Mouse (Mus musculus) CH12.LX (cell line): ENCODE measurements around the gene Rpl18. TPM values are rescaled to one million over a fixed set of nuclear protein-coding genes. Genes with fewer than 3 reads are reported as not detected.

ENCODE experiments used
- DNase-seq: peaks from one replicate; pipeline ENCODE4 v3.0.0-alpha.2; 2013; ENCODE audit errors: extremely low read depth
- H3K27ac ChIP-seq: 2 replicates; pipeline ENCODE4 v1.5.1; 2012; ENCODE audit warnings: low read depth, mild to moderate bottlenecking, control low read depth, moderate library complexity; ENCODE audit not compliant: insufficient read depth
- H3K27me3 ChIP-seq: replicated peaks from 2 replicates; pipeline ENCODE3; 2012; ENCODE audit warnings: inconsistent platforms
- H3K36me3 ChIP-seq, 2 experiments: replicated peaks in 1 of 2; 2 replicates each; pipeline versions ENCODE3 to v1.6.1; 2012; ENCODE audit warnings: inconsistent platforms in 1 of 2, low read length in 1 of 2, mild to moderate bottlenecking in 1 of 2, mixed read lengths in 1 of 2, moderate library complexity in 1 of 2; ENCODE audit not compliant: control insufficient read depth in 1 of 2, insufficient read depth in 1 of 2
- H3K4me1 ChIP-seq, 2 experiments: 2 replicates each; pipeline ENCODE4 v1.6.1; 2012; ENCODE audit warnings: inconsistent platforms in 1 of 2, moderate library complexity in 1 of 2; ENCODE audit not compliant: insufficient read depth in 2 of 2, control insufficient read depth in 1 of 2
- H3K4me2 ChIP-seq: 2 replicates; pipeline ENCODE4 v1.6.1; 2012; ENCODE audit warnings: low read depth, mild to moderate bottlenecking, control low read depth; ENCODE audit not compliant: poor library complexity, insufficient read depth, severe bottlenecking
- H3K4me3 ChIP-seq, 3 experiments: fragments of 150-350 bp in 1 of 3; sonication (generic) in 1 of 3; replicated peaks in 1 of 3; 2 replicates each; pipeline versions ENCODE3 to v1.5.1; 2011 to 2012; ENCODE audit warnings: low read depth in 2 of 3, low read length in 2 of 3, mild to moderate bottlenecking in 2 of 3, moderate library complexity in 2 of 3, control low read depth in 1 of 3, improper control_type of control experiment in 1 of 3, inconsistent platforms in 1 of 3, mixed read lengths in 1 of 3; ENCODE audit not compliant: poor library complexity in 1 of 3
- H3K79me2 ChIP-seq: replicated peaks from 2 replicates; pipeline ENCODE4 v1.6.1; 2012; ENCODE audit warnings: mild to moderate bottlenecking, moderate library complexity; ENCODE audit not compliant: control insufficient read depth, poor library complexity, insufficient read depth, severe bottlenecking; ENCODE audit errors: extremely low read depth
- H3K9ac ChIP-seq: 2 replicates; pipeline ENCODE4 v1.6.1; 2012; ENCODE audit warnings: low read depth, mild to moderate bottlenecking, control low read depth, moderate library complexity; ENCODE audit not compliant: insufficient read depth
- H3K9me3 ChIP-seq: replicated peaks from 2 replicates; pipeline ENCODE3; 2012; ENCODE audit warnings: low read length, inconsistent platforms, mixed read lengths
- E2F4 ChIP-seq: IDR thresholded peaks from 2 replicates; pipeline ENCODE4 v1.6.1; 2011; ENCODE audit warnings: low read depth, low read length, improper control_type of control experiment; ENCODE audit not compliant: insufficient replicate concordance
- ELF1 ChIP-seq: IDR thresholded peaks from 2 replicates; pipeline ENCODE4 v1.6.1; 2014; ENCODE audit warnings: low read depth, mild to moderate bottlenecking, inconsistent platforms, low read length, improper control_type of control experiment
- EP300 ChIP-seq: IDR thresholded peaks from 2 replicates; pipeline ENCODE4 v1.6.1; 2011; ENCODE audit warnings: low read length, improper control_type of control experiment
- ETS1 ChIP-seq: conservative IDR thresholded peaks from 2 replicates; pipeline ENCODE4 v1.6.1; 2012; ENCODE audit warnings: low read depth, mild to moderate bottlenecking, inconsistent platforms, low read length, improper control_type of control experiment, moderate library complexity
- GABPA ChIP-seq: IDR thresholded peaks from 2 replicates; pipeline ENCODE4 v1.6.1; 2012; ENCODE audit warnings: low read depth, low read length, improper control_type of control experiment, inconsistent platforms; ENCODE audit not compliant: insufficient replicate concordance
- IRF4 ChIP-seq: IDR thresholded peaks from 2 replicates; pipeline ENCODE4 v1.6.1; 2014; ENCODE audit warnings: low read depth, mild to moderate bottlenecking, inconsistent platforms, low read length, improper control_type of control experiment
- KAT2A ChIP-seq: IDR thresholded peaks from 2 replicates; pipeline ENCODE4 v1.6.1; 2012; ENCODE audit warnings: low read length, improper control_type of control experiment, inconsistent platforms; ENCODE audit not compliant: insufficient replicate concordance
- MAFK ChIP-seq: IDR thresholded peaks from 2 replicates; pipeline ENCODE4 v1.6.1; 2011; ENCODE audit warnings: low read length, improper control_type of control experiment; ENCODE audit not compliant: insufficient replicate concordance
- MAX ChIP-seq: IDR thresholded peaks from 2 replicates; pipeline ENCODE4 v1.6.1; 2011; ENCODE audit warnings: low read length, improper control_type of control experiment
- NELFE ChIP-seq: IDR thresholded peaks from 2 replicates; pipeline ENCODE4 v1.6.1; 2011; ENCODE audit warnings: low read depth, low read length, improper control_type of control experiment
- PAX5 ChIP-seq: IDR thresholded peaks from 2 replicates; pipeline ENCODE4 v1.6.1; 2012; ENCODE audit warnings: low read length, inconsistent platforms, mixed read lengths
- POLR2A ChIP-seq: IDR thresholded peaks from 2 replicates; pipeline ENCODE4 v1.6.1; 2011; ENCODE audit warnings: low read depth, mild to moderate bottlenecking, improper control_type of control experiment, low read length
- RAD21 ChIP-seq: IDR thresholded peaks from 2 replicates; pipeline ENCODE4 v1.6.1; 2011; ENCODE audit warnings: low read depth, mild to moderate bottlenecking, low read length, improper control_type of control experiment, moderate library complexity
- SIN3A ChIP-seq: IDR thresholded peaks from 2 replicates; pipeline ENCODE4 v1.6.1; 2012; ENCODE audit warnings: low read length, improper control_type of control experiment, inconsistent platforms
- TBP ChIP-seq: conservative IDR thresholded peaks from 2 replicates; pipeline ENCODE4 v1.6.1; 2011; ENCODE audit warnings: low read depth, low read length, improper control_type of control experiment
- dilution Hi-C: fragments of 300-500 bp; cut with MboI; formaldehyde crosslinking; loops from 2 replicates; pipeline ENCODE4 v1.14.3; 2020; ENCODE audit warnings: low sequenced_read_pairs; ENCODE audit not compliant: extremely low pct_unique_long_range_greater_than_20kb, extremely low pct_ligation_motif_present
- in situ Hi-C: fragments of 300-500 bp; cut with MboI; formaldehyde crosslinking; loops from 3 replicates; pipeline ENCODE4 v1.14.3; 2019; ENCODE audit warnings: low sequenced_read_pairs, low pct_ligation_motif_present, low pct_unique_long_range_greater_than_20kb, mixed read lengths
- polyA plus RNA-seq: library from polyadenylated mRNA; unstranded; fragments of >175 nt; gene quantifications from 2 replicates; pipeline ENCODE4 v1.2.1, GENCODE M21; 2012; ENCODE audit warnings: low read depth; ENCODE audit not compliant: insufficient read length
- total RNA-seq, 2 experiments: library from RNA; depleted of rRNA; stranded (reverse); fragments of 300-350 nt in 1 of 2; fragments of >200 nt in 1 of 2; gene quantifications; 2 replicates each; pipeline ENCODE4 v1.2.3; 2012 to 2014

Gene Rpl18
- total and polyA plus RNA-seq, 3 experiments, result 2,393 to 3,766 (median 3,204) TPM

- Histone ChIP-seq H3K79me2 (peaks cover 19% of the 10 kb centered on the region), H3K27me3 (no peaks in the 10 kb centered on the region), H3K4me3 (no peak overlapping the region), H3K4me1 (peaks cover 0 to 45% of the 10 kb centered on the region in 2 experiments; a peak in 2 of 4 replicates), H3K9me3 (no peaks in the 10 kb centered on the region), H3K27ac (no peak overlapping the region), H3K9ac (no peak overlapping the region), H3K4me2 (no peak overlapping the region), H3K36me3 (peaks cover 35 to 61% of the 10 kb centered on the region in 2 experiments)
- no peak for DNase-seq
- dilution Hi-C loops (no loop called here), in situ Hi-C loops (no loop called here)
- TF ChIP-seq KAT2A, result no peak
- TF ChIP-seq IRF4, result no peak
- TF ChIP-seq ETS1, result no peak
- TF ChIP-seq RAD21, result no peak
- TF ChIP-seq EP300, result no peak
- no peak for TF ChIP-seq PAX5
- no peak for TF ChIP-seq NELFE
- TF ChIP-seq MAFK, result no peak
- TF ChIP-seq TBP, result no peak
- TF ChIP-seq, all 38 proteins: peak for 0
Measured at GRCm38 (mm10) chr7:45711316-45712021, 3.8 kb upstream of the Rpl18 start.

GRCm38 (mm10) chr7:45712022-45712757, 3.1 kb upstream of the Rpl18 start:
- TF ChIP-seq MAFK (no peak), GABPA (no peak), MAX (no peak), E2F4 (no peak), SIN3A (no peak), ELF1 (no peak), POLR2A (no peak)
- TF ChIP-seq, all 38 proteins: peak for 0
- no peak for DNase-seq
- dilution Hi-C loops, result no loop called here

More at GRCm38 (mm10) chr7:45712022-45712757, 3.1 kb upstream of the Rpl18 start:
- Histone ChIP-seq H3K9ac (no peak overlapping the region), H3K4me3 (no peak overlapping the region), H3K36me3 (peaks cover 35 to 63% of the 10 kb centered on the region in 2 experiments), H3K79me2 (peaks cover 26% of the 10 kb centered on the region), H3K9me3 (no peaks in the 10 kb centered on the region), H3K27me3 (no peaks in the 10 kb centered on the region), H3K27ac (no peak overlapping the region), H3K4me1 (peaks cover 0 to 46% of the 10 kb centered on the region in 2 experiments; a peak in 2 of 4 replicates), H3K4me2 (no peak overlapping the region)
- in situ Hi-C loops, result no loop called here
